Mouse (Mus musculus): Measurements from ENCODE around the gene Grb14. TPM values are rescaled to one million over a fixed set of nuclear protein-coding genes. Genes with fewer than 3 reads are reported as not detected.

The Grb14 gene
- total and polyA plus RNA-seq, 3 experiments, result 0.61 to 0.85 (median 0.74) TPM

DNA sequence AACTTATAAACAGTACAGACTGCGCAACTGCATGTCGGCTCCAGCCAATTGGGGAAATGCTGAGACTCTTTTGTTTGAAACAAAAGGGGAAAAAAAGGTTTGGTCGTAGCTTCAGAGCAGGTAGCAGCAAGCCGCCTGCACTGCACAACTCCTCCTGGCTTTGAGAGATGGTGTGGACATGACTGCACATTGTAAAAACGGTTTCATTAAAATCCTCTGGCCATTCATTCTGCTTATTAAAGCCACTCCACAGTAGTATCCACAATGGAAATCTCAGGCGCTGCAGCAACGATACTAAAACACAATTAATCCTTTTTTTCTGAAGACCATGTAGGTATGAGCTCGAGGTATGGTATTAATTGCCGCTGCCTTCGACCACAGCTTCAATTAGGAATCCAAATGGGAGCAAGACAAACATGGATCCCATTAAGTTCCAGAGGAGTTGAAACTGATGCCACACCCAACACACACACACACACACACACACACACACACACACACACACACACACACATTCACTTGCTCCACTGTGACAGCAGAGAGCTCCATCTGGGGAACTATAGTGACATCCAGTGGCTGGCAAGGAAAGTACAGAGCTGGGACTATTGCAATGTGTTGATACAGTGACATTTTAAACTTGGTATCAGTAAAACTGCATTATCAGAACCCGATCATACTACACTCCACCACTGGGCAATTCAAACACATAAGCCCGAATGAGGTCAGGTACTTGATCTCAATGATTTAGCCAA lies 76.2 kb downstream of the Grb14 start:
- dilution Hi-C loops (cut with MboI; ENCODE audit: extremely low pct_ligation_motif_present, extremely low pct_unique_long_range_greater_than_20kb, low sequenced_read_pairs), result no loop called here
- in situ Hi-C loops (cut with MboI; ENCODE audit: low pct_ligation_motif_present, low pct_unique_long_range_greater_than_20kb, low sequenced_read_pairs), result no loop called here
- DNase-seq (ENCODE audit: extremely low read depth), result peak; percentile 51
- H3K36me3 ChIP-seq (replicated peaks in 1 of 2; ENCODE audit: control insufficient read depth in 1 of 2, insufficient read depth in 1 of 2, low read length in 1 of 2), result no peaks in the 10 kb centered on the region
- H3K9ac ChIP-seq (ENCODE audit: insufficient read depth, low read depth), result no peak overlapping the region
- H3K27ac ChIP-seq (ENCODE audit: insufficient read depth, low read depth), result no peak overlapping the region
- peaks cover 0 to 4% of the 10 kb centered on the region in 2 experiments; a peak in 1 of 4 replicates for H3K4me1 ChIP-seq (ENCODE audit: control insufficient read depth in 1 of 2, insufficient read depth in 2 of 2)
- H3K9me3 ChIP-seq (replicated peaks; ENCODE audit: low read length), result no peaks in the 10 kb centered on the region
- H3K79me2 ChIP-seq (replicated peaks; ENCODE audit: control insufficient read depth, extremely low read depth, insufficient read depth, poor library complexity, severe bottlenecking), result no peaks in the 10 kb centered on the region
- TF ChIP-seq SMC3 (IDR thresholded peaks at IDR 0.05; ENCODE audit: low read depth, low read length) (peak; percentile 55), TCF12 (IDR thresholded peaks at IDR 0.05; ENCODE audit: low read depth, low read length) (no peak), ZMIZ1 (IDR thresholded peaks at IDR 0.05; ENCODE audit: low read depth, low read length) (no peak), RAD21 (IDR thresholded peaks at IDR 0.05; ENCODE audit: low read depth, low read length) (peak; percentile 73), CTCF (conservative IDR thresholded peaks at IDR 0.05 in 1 of 2, IDR thresholded peaks at IDR 0.05 in 1 of 2; ENCODE audit: low read depth in 2 of 2, low read length in 2 of 2) (peak; percentile 25 to 78; a peak in 2 of 4 replicates), PAX5 (IDR thresholded peaks at IDR 0.05; ENCODE audit: low read length) (no peak), JUN (IDR thresholded peaks at IDR 0.05; ENCODE audit: insufficient read depth, low read depth, low read length) (no peak), SIN3A (IDR thresholded peaks at IDR 0.05; ENCODE audit: low read length) (no peak), UBTF (IDR thresholded peaks at IDR 0.05; ENCODE audit: low read depth, low read length) (no peak)
- no peak overlapping the region for H3K4me3 ChIP-seq (replicated peaks in 1 of 3; ENCODE audit: low read depth in 2 of 3, low read length in 2 of 3, poor library complexity in 1 of 3)
- no peaks in the 10 kb centered on the region for H3K27me3 ChIP-seq (replicated peaks)
- H3K4me2 ChIP-seq (ENCODE audit: insufficient read depth, low read depth, poor library complexity, severe bottlenecking), result no peak overlapping the region

DNA sequence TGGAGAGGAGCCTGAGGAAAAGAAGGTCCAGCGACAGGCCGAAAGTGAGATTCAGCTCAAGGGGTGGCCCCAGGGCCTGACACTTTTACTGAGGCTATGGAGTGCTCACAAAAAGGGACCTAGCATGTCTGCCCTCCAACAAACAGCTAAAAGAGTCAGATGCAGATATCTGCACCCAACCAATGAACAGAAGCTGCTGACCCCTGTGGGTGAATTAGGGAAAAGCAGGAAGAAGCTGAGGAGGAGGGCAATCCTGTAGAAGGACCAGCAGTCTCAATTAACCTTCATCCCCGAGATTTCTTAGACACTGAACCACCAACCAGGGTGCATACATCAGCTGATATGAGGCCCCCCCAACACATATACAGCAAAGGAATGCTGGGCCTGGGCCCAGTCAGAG lies 77.3 kb downstream of the Grb14 start:
- in situ Hi-C loops (cut with MboI; ENCODE audit: low pct_ligation_motif_present, low pct_unique_long_range_greater_than_20kb, low sequenced_read_pairs) (no loop called here), dilution Hi-C loops (cut with MboI; ENCODE audit: extremely low pct_ligation_motif_present, extremely low pct_unique_long_range_greater_than_20kb, low sequenced_read_pairs) (no loop called here)
- Histone ChIP-seq H3K9me3 (replicated peaks; ENCODE audit: low read length) (no peaks in the 10 kb centered on the region), H3K4me1 (ENCODE audit: control insufficient read depth in 1 of 2, insufficient read depth in 2 of 2) (peaks cover 0 to 4% of the 10 kb centered on the region in 2 experiments; a peak in 1 of 4 replicates), H3K27ac (ENCODE audit: insufficient read depth, low read depth) (no peak overlapping the region), H3K27me3 (replicated peaks) (no peaks in the 10 kb centered on the region), H3K36me3 (replicated peaks in 1 of 2; ENCODE audit: control insufficient read depth in 1 of 2, insufficient read depth in 1 of 2, low read length in 1 of 2) (no peaks in the 10 kb centered on the region), H3K4me3 (replicated peaks in 1 of 3; ENCODE audit: low read depth in 2 of 3, low read length in 2 of 3, poor library complexity in 1 of 3) (no peak overlapping the region), H3K79me2 (replicated peaks; ENCODE audit: control insufficient read depth, extremely low read depth, insufficient read depth, poor library complexity, severe bottlenecking) (no peaks in the 10 kb centered on the region), H3K9ac (ENCODE audit: insufficient read depth, low read depth) (no peak overlapping the region), H3K4me2 (ENCODE audit: insufficient read depth, low read depth, poor library complexity, severe bottlenecking) (no peak overlapping the region)
- no peak for DNase-seq (ENCODE audit: extremely low read depth)
- no peak for TF ChIP-seq MAFK (IDR thresholded peaks at IDR 0.05; ENCODE audit: insufficient replicate concordance, low read length)
- TF ChIP-seq CTCF (conservative IDR thresholded peaks at IDR 0.05 in 1 of 2, IDR thresholded peaks at IDR 0.05 in 1 of 2; ENCODE audit: low read depth in 2 of 2, low read length in 2 of 2), result peak in 1 of 2 experiments; percentile 48; a peak in 2 of 4 replicates
- TF ChIP-seq SMC3 (IDR thresholded peaks at IDR 0.05; ENCODE audit: low read depth, low read length), result 0 out of 2 replicates have a peak, but pooled peaks have one; percentile 6

DNA sequence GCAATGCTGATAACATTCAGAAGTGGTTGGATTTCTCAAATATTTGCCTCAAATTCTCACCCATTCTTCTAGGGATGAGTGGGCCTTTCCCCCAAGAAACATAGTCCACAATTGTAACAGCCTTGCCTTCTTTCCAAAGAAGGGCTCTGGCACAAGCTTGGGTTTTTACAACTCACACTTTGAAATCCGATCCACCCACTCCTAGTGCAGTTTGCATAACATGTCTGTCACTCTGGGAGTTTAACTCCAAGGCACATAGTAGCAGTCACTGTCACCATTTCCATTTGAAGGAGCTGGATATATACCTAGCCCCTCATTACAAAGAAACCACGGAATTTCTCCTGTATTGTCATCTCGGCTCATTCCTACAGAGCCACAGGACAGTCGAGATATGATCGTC lies 103.9 kb downstream of the Grb14 start:
- Histone ChIP-seq H3K36me3 (replicated peaks in 1 of 2; ENCODE audit: control insufficient read depth in 1 of 2, insufficient read depth in 1 of 2, low read length in 1 of 2) (no peaks in the 10 kb centered on the region), H3K9me3 (replicated peaks; ENCODE audit: low read length) (no peaks in the 10 kb centered on the region), H3K79me2 (replicated peaks; ENCODE audit: control insufficient read depth, extremely low read depth, insufficient read depth, poor library complexity, severe bottlenecking) (no peaks in the 10 kb centered on the region), H3K27ac (ENCODE audit: insufficient read depth, low read depth) (no peak overlapping the region), H3K4me2 (ENCODE audit: insufficient read depth, low read depth, poor library complexity, severe bottlenecking) (no peak overlapping the region), H3K27me3 (replicated peaks) (no peaks in the 10 kb centered on the region), H3K4me3 (replicated peaks in 1 of 3; ENCODE audit: low read depth in 2 of 3, low read length in 2 of 3, poor library complexity in 1 of 3) (no peak overlapping the region), H3K4me1 (ENCODE audit: control insufficient read depth in 1 of 2, insufficient read depth in 2 of 2) (no peaks in the 10 kb centered on the region), H3K9ac (ENCODE audit: insufficient read depth, low read depth) (no peak overlapping the region)
- in situ Hi-C loops (cut with MboI; ENCODE audit: low pct_ligation_motif_present, low pct_unique_long_range_greater_than_20kb, low sequenced_read_pairs) (no loop called here), dilution Hi-C loops (cut with MboI; ENCODE audit: extremely low pct_ligation_motif_present, extremely low pct_unique_long_range_greater_than_20kb, low sequenced_read_pairs) (no loop called here)
- no peak for DNase-seq (ENCODE audit: extremely low read depth)
- TF ChIP-seq RCOR1 (conservative IDR thresholded peaks at IDR 0.05; ENCODE audit: low read depth, low read length) (no peak), EP300 (IDR thresholded peaks at IDR 0.05; ENCODE audit: low read length) (no peak), TBP (conservative IDR thresholded peaks at IDR 0.05; ENCODE audit: low read depth, low read length) (no peak), JUND (conservative IDR thresholded peaks at IDR 0.05; ENCODE audit: low read depth, low read length) (no peak), NRF1 (IDR thresholded peaks at IDR 0.05; ENCODE audit: low read depth, low read length) (no peak), IRF4 (IDR thresholded peaks at IDR 0.05; ENCODE audit: low read depth, low read length) (no peak), TCF12 (IDR thresholded peaks at IDR 0.05; ENCODE audit: low read depth, low read length) (no peak), HCFC1 (IDR thresholded peaks at IDR 0.05; ENCODE audit: low read depth, low read length) (no peak), MYC (IDR thresholded peaks at IDR 0.05; ENCODE audit: low read depth, low read length) (no peak), PAX5 (IDR thresholded peaks at IDR 0.05; ENCODE audit: low read length) (no peak), CHD1 (IDR thresholded peaks at IDR 0.05; ENCODE audit: low read depth, low read length) (no peak), CHD2 (IDR thresholded peaks at IDR 0.05; ENCODE audit: low read length) (no peak), POLR2A (IDR thresholded peaks at IDR 0.05; ENCODE audit: low read depth, low read length) (no peak), UBTF (IDR thresholded peaks at IDR 0.05; ENCODE audit: low read depth, low read length) (no peak), MAFK (IDR thresholded peaks at IDR 0.05; ENCODE audit: insufficient replicate concordance, low read length) (no peak), BHLHE40 (IDR thresholded peaks at IDR 0.05; ENCODE audit: low read depth, low read length) (no peak)
